Mouse (Mus musculus) inflammation-experienced regulatory T-cells, adult 6 months (primary cell): ENCODE measurements around the gene Mef2a. TPM values are rescaled to one million over a fixed set of nuclear protein-coding genes. Genes with fewer than 3 reads are reported as not detected.

ENCODE experiments used
- ATAC-seq: one replicate; pipeline ENCODE4 v1.8.0; 2017
- polyA plus RNA-seq, 3 experiments: library from polyadenylated mRNA; unstranded; fragments of 100-300 nt; shearing (Covaris generic); gene quantifications; one replicate each; pipeline ENCODE4 v1.2.1; 2017

Gene Mef2a
- polyA plus RNA-seq, 3 experiments from 2014 or later = 11.4 to 12.0 (median 11.9) TPM

DNA sequence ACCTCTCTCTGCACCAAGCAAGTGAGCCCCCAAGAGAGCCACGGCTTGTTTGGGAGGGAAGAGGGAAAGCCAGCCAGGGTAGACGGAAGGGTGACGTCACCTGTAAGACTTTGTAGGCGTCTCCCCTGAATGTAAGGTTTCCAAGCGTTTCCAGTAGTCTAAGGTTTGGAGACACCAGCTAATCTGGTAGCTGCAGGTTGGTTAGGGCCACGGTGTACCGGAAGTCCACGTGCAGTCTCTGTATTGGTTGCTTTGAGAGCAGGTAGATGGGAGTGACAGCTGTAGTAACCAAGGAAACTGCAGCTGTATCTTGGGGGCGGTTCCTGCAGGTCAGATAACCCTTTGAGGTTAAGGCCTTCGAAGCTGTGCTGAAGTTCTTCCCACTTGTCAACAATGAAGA lies 166.2 kb downstream of the Mef2a start:
- no peak for ATAC-seq

DNA sequence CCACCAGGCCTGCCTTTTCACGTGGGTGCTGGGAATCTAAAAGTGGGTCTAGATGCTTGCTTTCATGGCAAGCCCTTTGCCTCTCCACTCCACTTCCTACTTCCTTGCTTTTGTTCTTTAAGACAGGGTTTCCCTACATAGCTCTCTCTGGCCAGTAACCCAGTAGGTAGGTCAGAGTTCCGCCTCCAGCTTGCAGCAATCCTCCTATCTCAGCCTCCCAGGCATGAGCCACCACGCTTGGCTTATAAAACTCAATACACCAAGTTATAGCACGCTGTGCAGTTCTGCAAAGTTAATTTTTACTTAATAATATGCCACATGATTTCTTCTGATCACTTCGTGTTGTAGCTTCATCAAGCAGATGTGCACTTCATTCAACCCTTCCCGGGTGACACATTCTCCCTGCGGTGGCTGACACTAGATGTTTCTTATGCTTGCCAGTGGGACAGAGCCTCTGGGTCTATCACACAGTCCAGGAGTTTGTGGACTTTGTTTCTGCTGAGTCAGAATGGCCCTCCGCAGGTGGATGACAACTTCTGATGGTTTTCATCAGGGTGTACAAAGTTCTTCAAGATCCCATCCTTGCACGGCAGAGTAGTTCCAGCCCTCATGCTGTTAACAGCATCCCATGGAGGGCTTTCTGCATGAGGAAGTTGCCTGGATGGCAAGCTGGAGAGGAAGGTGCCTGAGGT lies 166.8 kb downstream of the Mef2a start:
- ATAC-seq = no peak

DNA sequence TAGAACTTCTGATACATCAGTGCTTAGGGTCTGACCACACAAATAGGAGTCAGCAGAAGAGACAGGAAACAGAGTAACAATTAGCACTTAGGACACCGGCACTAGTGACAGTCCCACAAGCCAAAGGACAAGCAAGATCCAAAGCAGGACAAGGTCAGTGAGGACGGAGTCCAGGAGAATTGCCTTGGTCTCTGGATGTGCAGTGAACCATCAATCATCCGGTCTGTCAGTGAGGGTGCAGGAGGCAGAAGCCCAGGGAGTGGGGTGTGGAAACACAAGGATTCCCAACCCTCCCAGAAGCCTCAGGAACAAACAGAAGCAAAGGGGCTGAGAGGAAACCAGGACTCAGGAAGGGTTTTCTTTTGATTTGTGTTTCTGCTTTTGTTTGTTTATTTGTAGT lies 169.0 kb downstream of the Mef2a start:
- ATAC-seq = no peak

GRCm38 (mm10) chr7:67199412-67199811 lies 173.2 kb downstream of the Mef2a start:
- ATAC-seq = peak; percentile 52

GRCm38 (mm10) chr7:67183786-67184185 lies 188.9 kb downstream of the Mef2a start:
- ATAC-seq = no peak

Other genes with a start within 250 kb of the Mef2a start
- 1 to 10 TPM; 3.8 to 7.0 (median 6.9) TPM for gene Lysmd4, start 150.3 kb downstream of the Mef2a start, polyA plus RNA-seq